Mouse (Mus musculus): ENCODE measurements at regions not wholly inside any gene's neighbourhood (a gene's known extent, or its start where the extent isn't known, plus 50 kb on each side); places are given as distances from the start of the nearest gene placed in this dataset.

GRCm38 (mm10) chr3:148228002-148228707 is 762.2 kb downstream of the Adgrl2 start:
- TF ChIP-seq USF1 (IDR thresholded peaks at IDR 0.05; ENCODE audit: low read depth) = no peak
- TF ChIP-seq CTCF (IDR thresholded peaks at IDR 0.05; ENCODE audit: control insufficient read depth, insufficient read depth, insufficient read length) = no peak
